Mouse (Mus musculus) bone marrow macrophage, adult 2 months (primary cell): Measurements from ENCODE around the gene Zfp109.

Experiments
- CTCF ChIP-seq: IDR thresholded peaks from 2 replicates; pipeline ENCODE4 v1.5.1; 2012; ENCODE audit warnings: low read depth, mild to moderate bottlenecking, low read length, moderate library complexity
- POLR2A ChIP-seq: IDR thresholded peaks from 2 replicates; pipeline ENCODE4 v1.6.1; 2012; ENCODE audit warnings: mild to moderate bottlenecking, low read depth, low read length, borderline replicate concordance

- TF ChIP-seq POLR2A (no peak), CTCF (no peak)
These were observed 31.1 kb upstream of the Zfp109 start for GRCm38 (mm10) chr7:24268176-24269155.
